Mouse (Mus musculus) skeletal muscle tissue, adult 2 months (tissue): ENCODE data around the gene B4galt5.
"Not testable (repeated sequence)": the region's sequence is repeated elsewhere in the genome, so short reads cannot be mapped to it uniquely, and the experiment has no call there.

Experiments
- DNase-seq: peaks from one replicate; pipeline ENCODE4 v3.0.0-alpha.2; 2012; ENCODE audit warnings: low read depth, low spot score

Gene B4galt5

GRCm38 (mm10) chr2:167348376-167349282 lies at the start of gene B4galt5:
Gene B4galt5, minus strand, starts transcription at chr2:167349183.
- DNase-seq = no peak

GRCm38 (mm10) chr2:167396420-167396819 lies 47.4 kb upstream of the B4galt5 start:
- DNase-seq = not testable (repeated sequence)

GRCm38 (mm10) chr2:167394426-167394825 lies 45.4 kb upstream of the B4galt5 start:
- DNase-seq = no peak

- no peak for DNase-seq
Measured at GRCm38 (mm10) chr2:167386998-167387397, 38.0 kb upstream of the B4galt5 start.

GRCm38 (mm10) chr2:167386456-167386855 lies 37.5 kb upstream of the B4galt5 start:
- DNase-seq = no peak

- no peak for DNase-seq
Measured at GRCm38 (mm10) chr2:167383666-167384083, 34.7 kb upstream of the B4galt5 start.

- no peak for DNase-seq
Measured at GRCm38 (mm10) chr2:167382389-167382788, 33.4 kb upstream of the B4galt5 start.

GRCm38 (mm10) chr2:167381596-167381995 lies 32.6 kb upstream of the B4galt5 start:
- no peak for DNase-seq

GRCm38 (mm10) chr2:167380615-167381285 lies 31.8 kb upstream of the B4galt5 start:
- no peak for DNase-seq

GRCm38 (mm10) chr2:167378972-167379371 lies 30.0 kb upstream of the B4galt5 start:
- DNase-seq = no peak

GRCm38 (mm10) chr2:167377697-167378096 lies 28.7 kb upstream of the B4galt5 start:
- no peak for DNase-seq

GRCm38 (mm10) chr2:167376160-167376564 lies 27.2 kb upstream of the B4galt5 start:
- DNase-seq = peak; percentile 57

- DNase-seq = no peak
Measured at GRCm38 (mm10) chr2:167375688-167376087, 26.7 kb upstream of the B4galt5 start.

GRCm38 (mm10) chr2:167375135-167375534 lies 26.2 kb upstream of the B4galt5 start:
- no peak for DNase-seq

GRCm38 (mm10) chr2:167374191-167374805 lies 25.3 kb upstream of the B4galt5 start:
- no peak for DNase-seq

- DNase-seq = peak; percentile 77
Measured at GRCm38 (mm10) chr2:167373266-167373665, 24.3 kb upstream of the B4galt5 start.

GRCm38 (mm10) chr2:167371506-167371905 lies 22.5 kb upstream of the B4galt5 start:
- DNase-seq = no peak

- DNase-seq = peak; percentile 59
Measured at GRCm38 (mm10) chr2:167368328-167368727, 19.3 kb upstream of the B4galt5 start.

- DNase-seq = no peak
Measured at GRCm38 (mm10) chr2:167367777-167368281, 18.8 kb upstream of the B4galt5 start.

GRCm38 (mm10) chr2:167367325-167367724 lies 18.3 kb upstream of the B4galt5 start:
- DNase-seq = no peak

GRCm38 (mm10) chr2:167365063-167365462 lies 16.1 kb upstream of the B4galt5 start:
- no peak for DNase-seq
